Mouse (Mus musculus) brain, embryonic 14.5 days (tissue): Measurements from ENCODE around the gene Rfx2.

ENCODE experiments used
- CTCF ChIP-seq: fragments of 200-500 bp; IDR thresholded peaks from 2 replicates; pipeline ENCODE4 v1.5.1; 2012; ENCODE audit warnings: inconsistent platforms, mild to moderate bottlenecking, moderate library complexity, borderline replicate concordance; ENCODE audit not compliant: insufficient read depth, insufficient read length; ENCODE audit errors: extremely low read depth
- POLR2A ChIP-seq: fragments of 200-500 bp; IDR thresholded peaks from 2 replicates; pipeline ENCODE4 v1.6.1; 2012; ENCODE audit warnings: mild to moderate bottlenecking, inconsistent platforms, borderline replicate concordance; ENCODE audit not compliant: poor library complexity, insufficient read depth, insufficient read length, severe bottlenecking; ENCODE audit errors: extremely low read depth

- no peak for TF ChIP-seq POLR2A
- no peak for TF ChIP-seq CTCF
These were observed 101.7 kb downstream of the Rfx2 start for GRCm38 (mm10) chr17:56729151-56729550.
